Mouse (Mus musculus): ENCODE data around the gene Gsk3a.
A peak's percentile ranks its signal among the peaks of the same experiment; 100 is the strongest.

Gsk3a gene

GRCm38 (mm10) chr7:25248846-25249313 lies 11.2 kb upstream of the Gsk3a start:
- DNase-seq, result peak in 1 of 2 experiments; percentile 45

GRCm38 (mm10) chr7:25248018-25248647 lies 10.5 kb upstream of the Gsk3a start:
- no peak for DNase-seq

- no peak for DNase-seq
These were observed 9.8 kb upstream of the Gsk3a start for GRCm38 (mm10) chr7:25247498-25247897.

GRCm38 (mm10) chr7:25246759-25247137 lies 9.1 kb upstream of the Gsk3a start:
- DNase-seq, result no peak

GRCm38 (mm10) chr7:25246079-25246758 lies 8.6 kb upstream of the Gsk3a start:
- peak; percentile 69 to 78 for DNase-seq

- DNase-seq, result no peak
These were observed 7.1 kb upstream of the Gsk3a start for GRCm38 (mm10) chr7:25244562-25245369.

- DNase-seq, result no peak
These were observed 5.7 kb upstream of the Gsk3a start for GRCm38 (mm10) chr7:25243361-25243760.

- peak; percentile 62 to 80 for DNase-seq
These were observed 3.4 kb upstream of the Gsk3a start for GRCm38 (mm10) chr7:25241062-25241461.

GRCm38 (mm10) chr7:25240631-25241030 lies 3.0 kb upstream of the Gsk3a start:
- DNase-seq, result no peak

GRCm38 (mm10) chr7:25238829-25239623 lies 1.4 kb upstream of the Gsk3a start:
- DNase-seq, result peak; percentile 87 to 95

- peak; percentile 94 to 97 for DNase-seq
These were observed 510 bp upstream of the Gsk3a start for GRCm38 (mm10) chr7:25238015-25238706.

GRCm38 (mm10) chr7:25235526-25235925 lies 2.1 kb downstream of the Gsk3a start:
- DNase-seq, result peak in 1 of 2 experiments; percentile 27

GRCm38 (mm10) chr7:25233061-25233460 lies 4.6 kb downstream of the Gsk3a start:
- peak in 1 of 2 experiments; percentile 29 for DNase-seq

GRCm38 (mm10) chr7:25232101-25232648 lies 5.5 kb downstream of the Gsk3a start:
- peak in 1 of 2 experiments; percentile 37 for DNase-seq

GRCm38 (mm10) chr7:25230690-25231285 lies 6.9 kb downstream of the Gsk3a start:
- peak in 1 of 2 experiments; percentile 30 for DNase-seq

GRCm38 (mm10) chr7:25227523-25228300 lies 9.9 kb downstream of the Gsk3a start:
- DNase-seq, result peak; percentile 44 to 81

GRCm38 (mm10) chr7:25222275-25222967 lies 15.2 kb downstream of the Gsk3a start:
- no peak for DNase-seq

GRCm38 (mm10) chr7:25221102-25221883 lies 16.4 kb downstream of the Gsk3a start, which contains the start of gene Zfp526:
Gene Zfp526, plus strand, starts transcription at chr7:25221425.
- DNase-seq, result peak; percentile 98 to 99

All from kidney, postnatal 25 days (tissue).